Mouse (Mus musculus) hindbrain, embryonic 16.5 days (tissue): ENCODE results near the gene Nap1l5. TPM values are rescaled to one million over a fixed set of nuclear protein-coding genes. Genes with fewer than 3 reads are reported as not detected.

Experiments used
- ATAC-seq: fragments of 200-750 bp; cut with Nextera tagmentation; 2 replicates; pipeline ENCODE4 v1.8.0; 2017; ENCODE audit warnings: moderate TSS enrichment, moderate library complexity
- H3K27ac ChIP-seq: fragments of 300-500 bp; sonication (generic); 2 replicates; pipeline ENCODE4 v1.5.1; 2014; ENCODE audit warnings: low read depth, mild to moderate bottlenecking, control low read depth, low read length, moderate library complexity
- H3K27me3 ChIP-seq: fragments of 300-500 bp; sonication (generic); replicated peaks from 2 replicates; pipeline ENCODE4 v1.6.1; 2014; ENCODE audit warnings: low read length; ENCODE audit not compliant: control insufficient read depth, insufficient read depth
- H3K36me3 ChIP-seq: fragments of 300-500 bp; sonication (generic); 2 replicates; pipeline ENCODE4 v1.6.1; 2014; ENCODE audit warnings: mild to moderate bottlenecking, low read length, moderate library complexity, mixed read lengths; ENCODE audit not compliant: control insufficient read depth, insufficient read depth
- H3K4me1 ChIP-seq: fragments of 300-500 bp; sonication (generic); 2 replicates; pipeline ENCODE4 v1.6.1; 2014; ENCODE audit warnings: low read depth, low read length; ENCODE audit not compliant: control insufficient read depth, insufficient read depth
- H3K4me2 ChIP-seq: fragments of 300-500 bp; sonication (generic); 2 replicates; pipeline ENCODE4 v1.6.1; 2014; ENCODE audit warnings: mild to moderate bottlenecking, low read length, control low read depth, moderate library complexity
- H3K4me3 ChIP-seq: fragments of 300-500 bp; sonication (generic); 2 replicates; pipeline ENCODE4 v1.5.1; 2014; ENCODE audit warnings: mild to moderate bottlenecking, low read length, control low read depth, moderate library complexity
- H3K9ac ChIP-seq: fragments of 300-500 bp; sonication (generic); 2 replicates; pipeline ENCODE4 v1.6.1; 2014; ENCODE audit warnings: low read depth, mild to moderate bottlenecking, control low read depth, low read length, moderate library complexity
- H3K9me3 ChIP-seq: fragments of 300-500 bp; sonication (generic); 2 replicates; pipeline ENCODE4 v1.6.1; 2014; ENCODE audit warnings: mild to moderate bottlenecking, low read length, moderate library complexity; ENCODE audit not compliant: control insufficient read depth
- WGBS: fragments of 180-500 bp; shearing (Covaris S2); extraction: QIAGEN DNeasy Blood & Tissue Kit; methylation state at CpG from one replicate; pipeline ENCODE4 v1.1.7; 2014; 5-methylcytosine and 5-hydroxymethylcytosine counted together
- polyA plus RNA-seq: library from polyadenylated mRNA; unstranded; fragments of >200 nt; fragmentation: Nextera tagmentation; extraction: Ambion mirVana; gene quantifications from 2 replicates; pipeline ENCODE4 v1.2.1, GENCODE M21; 2015

Nap1l5 gene
- polyA plus RNA-seq, 1 experiment from 2014 or later = 507 TPM

GRCm38 (mm10) chr6:58933189-58933913, 26.5 kb upstream of the Nap1l5 start:
- peak; percentile 95 for ATAC-seq
- Histone ChIP-seq H3K4me3 (no peak overlapping the region), H3K4me2 (peak overlapping the region; percentile 4; the same call in 1 of the 2 replicates), H3K9ac (no peak overlapping the region), H3K36me3 (no peaks in the 10 kb centered on the region), H3K4me1 (peaks cover 10% of the 10 kb centered on the region), H3K27ac (peak overlapping the region; percentile 73), H3K9me3 (no peaks in the 10 kb centered on the region), H3K27me3 (no peaks in the 10 kb centered on the region)
- 29% methylated on average over 6 of the region's 6 CpGs for WGBS

- Histone ChIP-seq H3K36me3 (no peaks in the 10 kb centered on the region), H3K27ac (peak overlapping the region; percentile 73), H3K9me3 (no peaks in the 10 kb centered on the region), H3K4me2 (peak overlapping the region; percentile 4; the same call in 1 of the 2 replicates), H3K9ac (no peak overlapping the region), H3K4me1 (peaks cover 10% of the 10 kb centered on the region), H3K27me3 (no peaks in the 10 kb centered on the region), H3K4me3 (no peak overlapping the region)
- ATAC-seq = peak; percentile 58
- 52% methylated on average over 12 of the region's 12 CpGs for WGBS
Observed at GRCm38 (mm10) chr6:58932515-58933188, 25.8 kb upstream of the Nap1l5 start.

GRCm38 (mm10) chr6:58931149-58931548, 24.3 kb upstream of the Nap1l5 start:
- H3K4me2 ChIP-seq = no peak overlapping the region
- no peak overlapping the region for H3K9ac ChIP-seq
- H3K27me3 ChIP-seq = no peaks in the 10 kb centered on the region
- peaks cover 10% of the 10 kb centered on the region for H3K4me1 ChIP-seq
- no peaks in the 10 kb centered on the region for H3K36me3 ChIP-seq
- H3K4me3 ChIP-seq = no peak overlapping the region
- H3K27ac ChIP-seq = no peak overlapping the region
- 63% methylated on average over 4 of the region's 4 CpGs for WGBS
- ATAC-seq = no peak
- H3K9me3 ChIP-seq = no peaks in the 10 kb centered on the region

- WGBS = 90% methylated on average over 9 of the region's 9 CpGs
- H3K36me3 ChIP-seq = no peaks in the 10 kb centered on the region
- peaks cover 10% of the 10 kb centered on the region for H3K4me1 ChIP-seq
- H3K9me3 ChIP-seq = no peaks in the 10 kb centered on the region
- H3K27me3 ChIP-seq = no peaks in the 10 kb centered on the region
- H3K4me3 ChIP-seq = no peak overlapping the region
- H3K4me2 ChIP-seq = no peak overlapping the region
- no peak overlapping the region for H3K9ac ChIP-seq
- no peak for ATAC-seq
- no peak overlapping the region for H3K27ac ChIP-seq
Observed at GRCm38 (mm10) chr6:58929911-58930431, 23.1 kb upstream of the Nap1l5 start.

- no peaks in the 10 kb centered on the region for H3K27me3 ChIP-seq
- H3K4me2 ChIP-seq = no peak overlapping the region
- no peak overlapping the region for H3K9ac ChIP-seq
- 60% methylated on average over 2 of the region's 2 CpGs for WGBS
- H3K27ac ChIP-seq = no peak overlapping the region
- no peak for ATAC-seq
- no peaks in the 10 kb centered on the region for H3K9me3 ChIP-seq
- no peak overlapping the region for H3K4me3 ChIP-seq
- peaks cover 8% of the 10 kb centered on the region for H3K4me1 ChIP-seq
- H3K36me3 ChIP-seq = no peaks in the 10 kb centered on the region
Observed at GRCm38 (mm10) chr6:58927881-58928280, 21.0 kb upstream of the Nap1l5 start.

- 91% methylated on average over 5 of the region's 5 CpGs for WGBS
- peaks cover 5% of the 10 kb centered on the region; the same call in 1 of the 2 replicates for H3K36me3 ChIP-seq
- ATAC-seq = no peak
- H3K9me3 ChIP-seq = no peaks in the 10 kb centered on the region
- H3K27me3 ChIP-seq = no peaks in the 10 kb centered on the region
- no peak overlapping the region for H3K4me2 ChIP-seq
- H3K4me1 ChIP-seq = no peaks in the 10 kb centered on the region; the same call in 1 of the 2 replicates
- H3K4me3 ChIP-seq = no peak overlapping the region
- no peak overlapping the region for H3K9ac ChIP-seq
- H3K27ac ChIP-seq = no peak overlapping the region
Observed at GRCm38 (mm10) chr6:58922511-58922910, 15.6 kb upstream of the Nap1l5 start.

- H3K27ac ChIP-seq = no peak overlapping the region
- no peaks in the 10 kb centered on the region for H3K9me3 ChIP-seq
- no peak for ATAC-seq
- H3K36me3 ChIP-seq = peaks cover 8% of the 10 kb centered on the region; the same call in 1 of the 2 replicates
- 49% methylated on average over 3 of the region's 3 CpGs for WGBS
- no peaks in the 10 kb centered on the region for H3K4me1 ChIP-seq
- H3K27me3 ChIP-seq = no peaks in the 10 kb centered on the region
- H3K9ac ChIP-seq = no peak overlapping the region
- no peak overlapping the region for H3K4me3 ChIP-seq
- no peak overlapping the region for H3K4me2 ChIP-seq
Observed at GRCm38 (mm10) chr6:58921623-58922022, 14.7 kb upstream of the Nap1l5 start.

- ATAC-seq = no peak
- no peaks in the 10 kb centered on the region for H3K27me3 ChIP-seq
- no peak overlapping the region for H3K4me3 ChIP-seq
- H3K36me3 ChIP-seq = peaks cover 12% of the 10 kb centered on the region
- H3K9me3 ChIP-seq = no peaks in the 10 kb centered on the region
- H3K4me2 ChIP-seq = no peak overlapping the region
- H3K9ac ChIP-seq = no peak overlapping the region
- WGBS = 85% methylated on average over 6 of the region's 6 CpGs
- no peaks in the 10 kb centered on the region for H3K4me1 ChIP-seq
- no peak overlapping the region for H3K27ac ChIP-seq
Observed at GRCm38 (mm10) chr6:58920735-58921134, 13.9 kb upstream of the Nap1l5 start.

- ATAC-seq = no peak
- Histone ChIP-seq H3K4me1 (no peaks in the 10 kb centered on the region), H3K9me3 (no peaks in the 10 kb centered on the region), H3K27ac (no peak overlapping the region), H3K4me3 (no peak overlapping the region), H3K9ac (no peak overlapping the region), H3K4me2 (no peak overlapping the region), H3K27me3 (no peaks in the 10 kb centered on the region), H3K36me3 (peaks cover 12% of the 10 kb centered on the region)
- WGBS = 83% methylated on average over 5 of the region's 5 CpGs
Observed at GRCm38 (mm10) chr6:58916498-58916897, 9.6 kb upstream of the Nap1l5 start.
